8 mouse cellular contexts compared by ENCODE assay signal in the genomic region with DNA sequence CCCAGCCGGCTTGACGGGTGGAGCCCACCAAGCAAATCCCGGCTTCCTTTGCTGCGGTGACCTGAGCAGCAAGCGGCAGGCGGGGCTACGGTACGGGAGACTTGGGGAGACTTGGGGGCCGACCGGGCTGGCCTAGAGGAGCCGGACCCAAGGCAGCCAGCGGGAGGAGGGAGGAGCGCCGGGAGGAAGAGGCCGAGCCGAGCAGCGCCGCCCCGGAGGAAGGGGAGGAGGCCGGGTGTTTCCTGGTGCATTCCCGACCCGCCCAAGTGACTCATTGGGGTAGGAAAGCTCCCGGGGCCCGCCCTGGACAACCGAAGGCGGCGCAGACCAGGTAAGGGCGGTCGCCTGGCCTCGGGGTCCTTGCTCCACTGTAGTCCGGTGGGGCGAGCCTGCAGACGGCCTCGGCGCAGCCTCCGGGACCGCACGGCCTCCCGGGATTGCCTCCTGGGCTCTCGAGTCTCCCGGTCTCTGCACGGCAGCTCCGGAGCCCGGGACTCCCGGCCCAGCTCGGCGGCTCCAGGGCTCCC. TPM values are rescaled to one million over a fixed set of nuclear protein-coding genes. Genes with fewer than 3 reads are reported as not detected.
DNase-seq lines count a peak whose midpoint lies in the region; ATAC-seq and TF ChIP-seq lines count a peak whose summit lies in the region.

No protein-coding gene starts in this region.

- peak; percentile 62 for DNase-seq in WW6 (ENCODE audit: low read depth, low spot score)
- peak; percentile 85 to 88 for DNase-seq in cerebellum, postnatal 36 days
- peak; percentile 85 for DNase-seq in frontal cortex, postnatal 36 days (ENCODE audit: low spot score in 2 of 2)
- peak; percentile 89 to 90 for DNase-seq in left cerebral cortex, adult 2 months (ENCODE audit: extremely low spot score in 1 of 2, low spot score in 2 of 2)
- peak; percentile 46 for DNase-seq in retina, postnatal 7 days (ENCODE audit: low read depth, low spot score)
- peak; percentile 89 to 92 for DNase-seq in urinary bladder, adult 18-20 months (ENCODE audit: low spot score in 2 of 2)

- peak overlapping the region; percentile 86 for H3K9ac ChIP-seq in hindbrain, embryonic 15.5 days

- H3K4me2 ChIP-seq in hindbrain, embryonic 15.5 days: peak overlapping the region; percentile 87

- under 1% methylated on average over 44 of the region's 47 CpGs for WGBS in hindbrain, embryonic 15.5 days
- WGBS in macrophage (ENCODE audit: missing documents): 0% methylated on average over 45 of the region's 47 CpGs

- H3K9me3 ChIP-seq in hindbrain, embryonic 15.5 days: no peaks in the 10 kb centered on the region

- peak overlapping the region; percentile 79 for H3K4me3 ChIP-seq in hindbrain, embryonic 15.5 days
- peak overlapping the region; percentile 94 for H3K4me3 ChIP-seq in left cerebral cortex, adult 2 months
- peak overlapping the region; percentile 84 for H3K4me3 ChIP-seq in macrophage (ENCODE audit: inconsistent target)

- H3K36me3 ChIP-seq in hindbrain, embryonic 15.5 days: no peaks in the 10 kb centered on the region
- no peaks in the 10 kb centered on the region for H3K36me3 ChIP-seq in macrophage (ENCODE audit: inconsistent target)

- intact Hi-C loops in left cerebral cortex, adult 2 months (cut with DNase I): loop anchor here (2.0 to 5.0 kb wide), 2 partner anchors 47 to 50 kb away; partner anchors contain the start of gene Tubgcp5

- peaks cover 48% of the 10 kb centered on the region for H3K79me2 ChIP-seq in macrophage (ENCODE audit: inconsistent target)

- ATAC-seq in hindbrain, embryonic 15.5 days (ENCODE audit: low FRiP score, low read depth): peak; percentile 93

- H3K27ac ChIP-seq in hindbrain, embryonic 15.5 days (replicated peaks): peak overlapping the region; percentile 92
- peak overlapping the region; percentile 93 for H3K27ac ChIP-seq in left cerebral cortex, adult 2 months
- peak overlapping the region; percentile 66 for H3K27ac ChIP-seq in macrophage

- no peak; the same call in 1 of the 2 replicates for TF ChIP-seq CTCF in left cerebral cortex, adult 2 months (IDR thresholded peaks at IDR 0.05)

- H3K27me3 ChIP-seq in hindbrain, embryonic 15.5 days: no peaks in the 10 kb centered on the region

- H3K4me1 ChIP-seq in hindbrain, embryonic 15.5 days (replicated peaks): peaks cover 18% of the 10 kb centered on the region

RNA-seq across cellular contexts. Expression of gene Cyfip1, which starts 0.5 kb away (rescaled TPM):
- polyA plus RNA-seq in hindbrain, embryonic 15.5 days (2015; fragmentation: Nextera tagmentation; extraction: Ambion mirVana): 46.7 and 51.3 TPM in 2 replicates
- 10 to 100 TPM; 68.1 to 75.4 TPM for total RNA-seq in left cerebral cortex, adult 2 months (2021)
- total RNA-seq in macrophage (2018; cell fraction: chromatin; rRNA removed): 100 to 1,000 TPM; 148 to 762 (median 285) TPM
- 100 to 1,000 TPM in 25 of 26 experiments, 10 to 100 TPM in 1; 99.8 to 224 (median 153) TPM for total RNA-seq in macrophage (2018; cell fraction: cytosol; rRNA removed)
- 100 to 1,000 TPM; 116 to 365 (median 254) TPM for total RNA-seq in macrophage (2018; cell fraction: nucleus; rRNA removed)
- polyA plus RNA-seq in macrophage (2018): 87.4 to 196 TPM (median 94.6 TPM) in 3 replicates

RNA-seq across cellular contexts. Expression of gene Tubgcp5, which starts 48.1 kb away (rescaled TPM):
- 35.7 and 38.2 TPM in 2 replicates for polyA plus RNA-seq in hindbrain, embryonic 15.5 days (2015; fragmentation: Nextera tagmentation; extraction: Ambion mirVana)
- 10 to 100 TPM; 33.0 to 39.2 TPM for total RNA-seq in left cerebral cortex, adult 2 months (2021)
- 10 to 100 TPM in 24 of 26 experiments, 1 to 10 TPM in 2; 9.1 to 78.1 (median 41.4) TPM for total RNA-seq in macrophage (2018; cell fraction: chromatin; rRNA removed)
- 10 to 100 TPM in 17 of 26 experiments, 1 to 10 TPM in 9; 3.8 to 16.4 (median 11.1) TPM for total RNA-seq in macrophage (2018; cell fraction: cytosol; rRNA removed)
- 10 to 100 TPM in 23 of 26 experiments, 1 to 10 TPM in 3; 5.7 to 66.9 (median 21.6) TPM for total RNA-seq in macrophage (2018; cell fraction: nucleus; rRNA removed)
- polyA plus RNA-seq in macrophage (2018): 9.2 to 15.7 TPM (median 14.6 TPM) in 3 replicates

Comparison
In these comparisons a context has a peak if more than half of its experiments do, and no peak if none do; other contexts are left out.
1. Peak in every context shown above with its lines: DNase-seq, ATAC-seq, H3K4me3 ChIP-seq and H3K27ac ChIP-seq.